ENCODE assay signal across 7 mouse cellular contexts in genomic region chr5:34574721-34575120, GRCm38 (mm10). TPM values are rescaled to one million over a fixed set of nuclear protein-coding genes. Genes with fewer than 3 reads are reported as not detected.
DNase-seq lines count a peak whose midpoint lies in the region; ATAC-seq and TF ChIP-seq lines count a peak whose summit lies in the region.

No protein-coding gene starts in this region.

- H3K27ac ChIP-seq in thymus, adult 2 months (ENCODE audit: control insufficient read depth, insufficient read depth, low read length), result peak overlapping the region; percentile 66; the same call in 1 of the 2 replicates
- no peak overlapping the region for H3K27ac ChIP-seq in forebrain, embryonic 11.5 days (ENCODE audit: low read depth, low read length)
- H3K27ac ChIP-seq in limb, embryonic 15.5 days, result no peak overlapping the region

- H3K36me3 ChIP-seq in thymus, adult 2 months (ENCODE audit: control insufficient read depth, insufficient read depth, low read length), result no peaks in the 10 kb centered on the region
- H3K36me3 ChIP-seq in forebrain, embryonic 11.5 days (ENCODE audit: control insufficient read depth, insufficient read depth, low read length), result no peaks in the 10 kb centered on the region
- peaks cover 4% of the 10 kb centered on the region; the same call in 1 of the 2 replicates for H3K36me3 ChIP-seq in limb, embryonic 15.5 days

- peak overlapping the region; percentile 96 for H3K9ac ChIP-seq in forebrain, embryonic 11.5 days (ENCODE audit: low read length)
- peak overlapping the region; percentile 96; the same call in 1 of the 2 replicates for H3K9ac ChIP-seq in limb, embryonic 15.5 days

- no peaks in the 10 kb centered on the region for H3K27me3 ChIP-seq in thymus, adult 2 months (ENCODE audit: control insufficient read depth, insufficient read depth, low read length)
- H3K27me3 ChIP-seq in forebrain, embryonic 11.5 days (ENCODE audit: control insufficient read depth, insufficient read depth, low read length), result no peaks in the 10 kb centered on the region
- H3K27me3 ChIP-seq in limb, embryonic 15.5 days, result no peaks in the 10 kb centered on the region

- no peak for TF ChIP-seq POLR2A in thymus, adult 2 months (IDR thresholded peaks at IDR 0.05; ENCODE audit: control insufficient read depth, extremely low read depth, insufficient read depth, low read length, poor library complexity)

- ATAC-seq in forebrain, embryonic 11.5 days (replicated peaks; ENCODE audit: low FRiP score), result no peak
- no peak for ATAC-seq in limb, embryonic 15.5 days (ENCODE audit: insufficient number of reproducible peaks, low FRiP score, low TSS enrichment, low read depth)
- peak; percentile 59 for ATAC-seq in neutrophil, adult 5-6 weeks (ENCODE audit: extremely low read depth, insufficient number of reproducible peaks, low FRiP score, poor library complexity, severe bottlenecking)

- TF ChIP-seq CTCF in thymus, adult 2 months (IDR thresholded peaks at IDR 0.05; ENCODE audit: borderline replicate concordance, control insufficient read depth, extremely low read depth, insufficient read depth, low read length, poor library complexity), result no peak

- peaks cover 12% of the 10 kb centered on the region for H3K4me1 ChIP-seq in thymus, adult 2 months (replicated peaks; ENCODE audit: control insufficient read depth, insufficient read depth, low read length)
- peaks cover 4% of the 10 kb centered on the region for H3K4me1 ChIP-seq in forebrain, embryonic 11.5 days (replicated peaks; ENCODE audit: control insufficient read depth, insufficient read depth, low read length)
- peaks cover 16% of the 10 kb centered on the region for H3K4me1 ChIP-seq in limb, embryonic 15.5 days

- no peaks in the 10 kb centered on the region for H3K9me3 ChIP-seq in forebrain, embryonic 11.5 days (ENCODE audit: control insufficient read depth, low read length)
- no peaks in the 10 kb centered on the region for H3K9me3 ChIP-seq in limb, embryonic 15.5 days

- peak overlapping the region; percentile 39 for H3K4me3 ChIP-seq in thymus, adult 2 months (ENCODE audit: control insufficient read depth, insufficient read depth, low read length)
- peak overlapping the region; percentile 93 for H3K4me3 ChIP-seq in forebrain, embryonic 11.5 days (ENCODE audit: low read depth, low read length)
- peak overlapping the region; percentile 92 for H3K4me3 ChIP-seq in limb, embryonic 15.5 days

- H3K4me2 ChIP-seq in forebrain, embryonic 11.5 days (ENCODE audit: low read depth, low read length, severe bottlenecking), result peak overlapping the region; percentile 47
- H3K4me2 ChIP-seq in limb, embryonic 15.5 days, result peak overlapping the region; percentile 49

- 9% methylated on average over 10 of the region's 10 CpGs for WGBS in thymus, adult 2 months
- WGBS in forebrain, embryonic 11.5 days, result 46% methylated on average over 10 of the region's 10 CpGs
- 29% methylated on average over 10 of the region's 10 CpGs for WGBS in limb, embryonic 15.5 days

- no peak for DNase-seq in thymus, adult 2 months
- no peak for DNase-seq in thymus, postnatal 36 days
- DNase-seq in forebrain, embryonic 11.5 days (ENCODE audit: low spot score), result no peak
- DNase-seq in ovary, postnatal 10 days (ENCODE audit: low spot score), result no peak
- no peak for DNase-seq in right cerebral cortex, postnatal 25 days

RNA-seq across cellular contexts. Expression of gene Add1, which starts 1.3 kb away (rescaled TPM):
- 219 and 224 TPM in 2 replicates for polyA plus RNA-seq in thymus, adult 2 months (2012; rRNA removed)
- 202 and 238 TPM in 2 replicates for polyA plus RNA-seq in forebrain, embryonic 11.5 days (2014; fragmentation: Nextera tagmentation; extraction: Ambion mirVana)
- polyA plus RNA-seq in limb, embryonic 15.5 days (2015; fragmentation: Nextera tagmentation; extraction: Ambion mirVana), result 185 and 197 TPM in 2 replicates
- 399 and 418 TPM in 2 replicates for total RNA-seq in neutrophil, adult 5-6 weeks (2017)

RNA-seq across cellular contexts. Expression of gene Sh3bp2, which starts 49.1 kb away (rescaled TPM):
- polyA plus RNA-seq in thymus, adult 2 months (2012; rRNA removed), result 33.8 and 40.6 TPM in 2 replicates
- polyA plus RNA-seq in forebrain, embryonic 11.5 days (2014; fragmentation: Nextera tagmentation; extraction: Ambion mirVana), result 10.4 and 10.7 TPM in 2 replicates
- polyA plus RNA-seq in limb, embryonic 15.5 days (2015; fragmentation: Nextera tagmentation; extraction: Ambion mirVana), result 10.0 and 10.1 TPM in 2 replicates
- total RNA-seq in neutrophil, adult 5-6 weeks (2017), result 105 and 107 TPM in 2 replicates

Comparison
In these comparisons a context has a peak if more than half of its experiments do, and no peak if none do; other contexts are left out.
1. H3K4me3 ChIP-seq: peak in every context shown above with its lines; median percentile 93 in forebrain, embryonic 11.5 days; 92 in limb, embryonic 15.5 days; 39 in thymus, adult 2 months.